Comparison of ENCODE assay signal across 9 mouse cellular contexts in the genomic region with DNA sequence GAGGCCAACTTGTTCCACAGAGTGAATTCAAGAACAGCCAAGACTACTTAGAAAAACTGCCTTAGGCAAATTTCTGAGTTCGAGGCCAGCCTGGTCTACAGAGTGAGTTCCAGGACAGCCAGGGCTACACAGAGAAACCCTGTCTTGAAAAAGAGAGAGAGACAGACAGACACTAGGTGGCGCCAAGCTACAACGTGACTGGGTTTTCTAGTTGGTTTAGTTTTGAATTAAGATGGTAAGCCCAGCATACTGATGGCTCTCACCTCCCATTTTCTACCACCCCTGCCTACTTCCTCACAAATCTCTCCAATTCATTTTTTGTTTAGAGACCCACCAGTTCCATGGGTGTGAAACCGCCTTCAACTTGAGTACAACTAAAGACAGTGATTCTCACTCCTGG.
DNase-seq lines count a peak whose midpoint lies in the region; ATAC-seq and TF ChIP-seq lines count a peak whose summit lies in the region.
"Had no signal": no experiment of that assay in that cellular context is flagged by ENCODE, and none has a peak within 500 bp of the region (broad histone marks: within the 10 kb centered on the region; RNA-seq: fewer than 3 reads in every experiment).

No protein-coding gene starts in this region.

- dilution Hi-C loops in CH12.LX (cut with MboI; ENCODE audit: extremely low pct_ligation_motif_present, extremely low pct_unique_long_range_greater_than_20kb, low sequenced_read_pairs) = no loop called here

- TF ChIP-seq EP300 in CH12.LX (IDR thresholded peaks at IDR 0.05; ENCODE audit: low read length) = no peak
- no peak for TF ChIP-seq EP300 in liver, postnatal 0 days (IDR thresholded peaks at IDR 0.05; ENCODE audit: low read depth)

- no peak overlapping the region for H3K9ac ChIP-seq in CH12.LX (ENCODE audit: insufficient read depth, low read depth)
- no peak overlapping the region for H3K9ac ChIP-seq in liver, postnatal 0 days (replicated peaks)
- H3K9ac ChIP-seq: limb, embryonic 15.5 days had no signal

- WGBS in liver, postnatal 0 days (ENCODE audit: insufficient replicate concordance) = 40% methylated on average over 4 of the region's 4 CpGs

- DNase-seq in CH12.LX (ENCODE audit: extremely low read depth) = peak; percentile 86
- peak; percentile 38 for DNase-seq in WW6 (ENCODE audit: low read depth, low spot score)
- DNase-seq in cerebellum, postnatal 4 days (ENCODE audit: low spot score in 2 of 2) = peak; percentile 48 to 73
- peak; percentile 77 for DNase-seq in gastrocnemius, postnatal 10 days
- peak; percentile 67 to 91 for DNase-seq in kidney, postnatal 25 days
- peak; percentile 78 for DNase-seq in liver, postnatal 0 days
- DNase-seq in retina, postnatal 1 day = peak; percentile 78
- DNase-seq in urinary bladder, postnatal 36 days (ENCODE audit: low spot score in 2 of 2) = peak; percentile 46 to 70

- peak; percentile 85 for TF ChIP-seq RAD21 in CH12.LX (IDR thresholded peaks at IDR 0.05; ENCODE audit: low read depth, low read length)

- TF ChIP-seq CTCF in CH12.LX (conservative IDR thresholded peaks at IDR 0.05 in 1 of 2, IDR thresholded peaks at IDR 0.05 in 1 of 2; ENCODE audit: low read depth in 2 of 2, low read length in 2 of 2) = peak; percentile 59 to 89
- peak; percentile 81 for TF ChIP-seq CTCF in liver, postnatal 0 days (IDR thresholded peaks at IDR 0.05; ENCODE audit: low read depth)

- peak; percentile 31; the same call in 1 of the 2 replicates for ATAC-seq in liver, postnatal 0 days

- no peak for TF ChIP-seq POLR2A in CH12.LX (IDR thresholded peaks at IDR 0.05; ENCODE audit: low read depth, low read length)

- H3K36me3 ChIP-seq in CH12.LX (replicated peaks in 1 of 2; ENCODE audit: control insufficient read depth in 1 of 2, insufficient read depth in 1 of 2, low read length in 1 of 2) = peaks cover 0 to 25% of the 10 kb centered on the region in 2 experiments
- 0 out of 2 replicates have a peak, but pooled peaks cover 3% of the 10 kb centered on the region for H3K36me3 ChIP-seq in liver, postnatal 0 days (replicated peaks; ENCODE audit: insufficient read depth, low read length)

- no peak overlapping the region for H3K4me3 ChIP-seq in CH12.LX (replicated peaks in 1 of 3; ENCODE audit: low read depth in 2 of 3, low read length in 2 of 3, poor library complexity in 1 of 3)
- no peak overlapping the region for H3K4me3 ChIP-seq in liver, postnatal 0 days (ENCODE audit: low read depth, low read length)
- H3K4me3 ChIP-seq: limb, embryonic 15.5 days had no signal

- no peaks in the 10 kb centered on the region for H3K9me3 ChIP-seq in CH12.LX (replicated peaks; ENCODE audit: low read length)
- H3K9me3 ChIP-seq in liver, postnatal 0 days (ENCODE audit: low read length) = no peaks in the 10 kb centered on the region
- H3K9me3 ChIP-seq: limb, embryonic 15.5 days had no signal

- no peaks in the 10 kb centered on the region for H3K79me2 ChIP-seq in CH12.LX (replicated peaks; ENCODE audit: control insufficient read depth, extremely low read depth, insufficient read depth, poor library complexity, severe bottlenecking)

- in situ Hi-C loops in CH12.LX (cut with MboI; ENCODE audit: low pct_ligation_motif_present, low pct_unique_long_range_greater_than_20kb, low sequenced_read_pairs) = no loop called here

- H3K27me3 ChIP-seq in CH12.LX (replicated peaks) = no peaks in the 10 kb centered on the region
- no peaks in the 10 kb centered on the region for H3K27me3 ChIP-seq in liver, postnatal 0 days (ENCODE audit: insufficient read depth, low read length)
- H3K27me3 ChIP-seq: limb, embryonic 15.5 days had no signal

- H3K27ac ChIP-seq in CH12.LX (ENCODE audit: insufficient read depth, low read depth) = no peak overlapping the region
- no peak overlapping the region for H3K27ac ChIP-seq in liver, postnatal 0 days (ENCODE audit: low read depth)
- H3K27ac ChIP-seq: limb, embryonic 15.5 days had no signal

- H3K4me2 ChIP-seq in CH12.LX (ENCODE audit: insufficient read depth, low read depth, poor library complexity, severe bottlenecking) = no peak overlapping the region
- no peak overlapping the region for H3K4me2 ChIP-seq in liver, postnatal 0 days (ENCODE audit: low read depth, low read length)
- H3K4me2 ChIP-seq: limb, embryonic 15.5 days had no signal

- peaks cover 4 to 41% of the 10 kb centered on the region in 2 experiments for H3K4me1 ChIP-seq in CH12.LX (ENCODE audit: control insufficient read depth in 1 of 2, insufficient read depth in 2 of 2)
- no peaks in the 10 kb centered on the region for H3K4me1 ChIP-seq in liver, postnatal 0 days (ENCODE audit: insufficient read depth)
- H3K4me1 ChIP-seq: limb, embryonic 15.5 days had no signal

TF ChIP-seq in CH12.LX, 34 proteins besides CTCF, POLR2A, EP300 and RAD21:
- no peak for TF ChIP-seq PAX5 (IDR thresholded peaks at IDR 0.05; ENCODE audit: low read length)
- 0 out of 2 replicates have a peak, but pooled peaks have one; percentile 12 for TF ChIP-seq ZNF384 (IDR thresholded peaks at IDR 0.05; ENCODE audit: low read depth, low read length)
- 0 out of 2 replicates have a peak, but pooled peaks have one; percentile 14 for TF ChIP-seq MEF2A (IDR thresholded peaks at IDR 0.05; ENCODE audit: borderline replicate concordance, low read depth, low read length)
- TF ChIP-seq NRF1 (IDR thresholded peaks at IDR 0.05; ENCODE audit: low read depth, low read length) = no peak
- TF ChIP-seq MAFK (IDR thresholded peaks at IDR 0.05; ENCODE audit: insufficient replicate concordance, low read length) = no peak
- TF ChIP-seq SMC3 (IDR thresholded peaks at IDR 0.05; ENCODE audit: low read depth, low read length) = peak; percentile 90
- 0 out of 2 replicates have a peak, but pooled peaks have one; percentile 46 for TF ChIP-seq IRF4 (IDR thresholded peaks at IDR 0.05; ENCODE audit: low read depth, low read length)
- TF ChIP-seq MXI1 (IDR thresholded peaks at IDR 0.05; ENCODE audit: low read depth, low read length) = peak; percentile 43; the same call in 1 of the 2 replicates
- TF ChIP-seq ELF1 (IDR thresholded peaks at IDR 0.05; ENCODE audit: low read depth, low read length) = 0 out of 2 replicates have a peak, but pooled peaks have one; percentile 16
- TF ChIP-seq JUND (conservative IDR thresholded peaks at IDR 0.05; ENCODE audit: low read depth, low read length) = 0 out of 2 replicates have a peak, but pooled peaks have one; percentile 11
- TF ChIP-seq E2F4 (IDR thresholded peaks at IDR 0.05; ENCODE audit: insufficient replicate concordance, low read depth, low read length) = 0 out of 2 replicates have a peak, but pooled peaks have one; percentile 23
- TF ChIP-seq ZMIZ1 (IDR thresholded peaks at IDR 0.05; ENCODE audit: low read depth, low read length) = no peak
- TF ChIP-seq ZC3H11A (IDR thresholded peaks at IDR 0.05; ENCODE audit: low read depth, low read length) = peak; percentile 94
- peak; percentile 80 for TF ChIP-seq MYC (IDR thresholded peaks at IDR 0.05; ENCODE audit: low read depth, low read length)
- TF ChIP-seq NELFE (IDR thresholded peaks at IDR 0.05; ENCODE audit: low read depth, low read length) = 0 out of 2 replicates have a peak, but pooled peaks have one; percentile 14
- TF ChIP-seq MAX (IDR thresholded peaks at IDR 0.05; ENCODE audit: low read length) = peak; percentile 31; the same call in 1 of the 2 replicates
- peak; percentile 41; the same call in 1 of the 2 replicates for TF ChIP-seq SIN3A (IDR thresholded peaks at IDR 0.05; ENCODE audit: low read length)
- no peak for TF ChIP-seq ETS1 (conservative IDR thresholded peaks at IDR 0.05; ENCODE audit: low read depth, low read length)
- TF ChIP-seq MAZ (IDR thresholded peaks at IDR 0.05; ENCODE audit: low read depth, low read length) = 0 out of 2 replicates have a peak, but pooled peaks have one; percentile 43
- TF ChIP-seq HCFC1 (IDR thresholded peaks at IDR 0.05; ENCODE audit: low read depth, low read length) = peak; percentile 12; the same call in 1 of the 2 replicates
- no peak for TF ChIP-seq BHLHE40 (IDR thresholded peaks at IDR 0.05; ENCODE audit: low read depth, low read length)
